Mouse (Mus musculus) midbrain, embryonic 16.5 days (tissue): ENCODE measurements around the gene Ntpcr. TPM values are rescaled to one million over a fixed set of nuclear protein-coding genes. Genes with fewer than 3 reads are reported as not detected.

Source experiments
- ATAC-seq: fragments of 200-750 bp; cut with Nextera tagmentation; 2 replicates; pipeline ENCODE4 v1.8.0; 2017; ENCODE audit warnings: moderate TSS enrichment
- H3K27ac ChIP-seq: fragments of 300-500 bp; sonication (generic); 2 replicates; pipeline ENCODE4 v1.5.1; 2014; ENCODE audit warnings: mild to moderate bottlenecking, low read length, mixed read lengths
- H3K27me3 ChIP-seq: fragments of 300-500 bp; sonication (generic); 2 replicates; pipeline ENCODE4 v1.6.1; 2014; ENCODE audit warnings: low read depth, low read length, mixed read lengths; ENCODE audit not compliant: control insufficient read depth, insufficient read depth
- H3K36me3 ChIP-seq: fragments of 300-500 bp; sonication (generic); 2 replicates; pipeline ENCODE4 v1.6.1; 2014; ENCODE audit warnings: mild to moderate bottlenecking, low read length, moderate library complexity, mixed read lengths; ENCODE audit not compliant: control insufficient read depth, insufficient read depth
- H3K4me1 ChIP-seq: fragments of 300-500 bp; sonication (generic); 2 replicates; pipeline ENCODE4 v1.6.1; 2014; ENCODE audit warnings: mild to moderate bottlenecking, low read length, mixed read lengths; ENCODE audit not compliant: control insufficient read depth, insufficient read depth
- H3K4me2 ChIP-seq: fragments of 300-500 bp; sonication (generic); 2 replicates; pipeline ENCODE4 v1.6.1; 2014; ENCODE audit warnings: mild to moderate bottlenecking, low read length, mixed read lengths
- H3K4me3 ChIP-seq: fragments of 300-500 bp; sonication (generic); 2 replicates; pipeline ENCODE4 v1.5.1; 2014; ENCODE audit warnings: low read depth, mild to moderate bottlenecking, low read length, moderate library complexity, mixed read lengths
- H3K9ac ChIP-seq: fragments of 300-500 bp; sonication (generic); 2 replicates; pipeline ENCODE4 v1.6.1; 2014; ENCODE audit warnings: low read depth, low read length, mixed read lengths
- H3K9me3 ChIP-seq: fragments of 300-500 bp; sonication (generic); replicated peaks from 2 replicates; pipeline ENCODE4 v1.6.1; 2014; ENCODE audit warnings: mild to moderate bottlenecking, low read length, mixed read lengths; ENCODE audit not compliant: control insufficient read depth, poor library complexity, severe bottlenecking
- WGBS: fragments of 180-500 bp; shearing (Covaris S2); extraction: QIAGEN DNeasy Blood & Tissue Kit; methylation state at CpG from one replicate; pipeline ENCODE4 v1.1.7; 2014; 5-methylcytosine and 5-hydroxymethylcytosine counted together
- polyA plus RNA-seq: library from polyadenylated mRNA; unstranded; fragments of >200 nt; fragmentation: Nextera tagmentation; extraction: Ambion mirVana; gene quantifications from 2 replicates; pipeline ENCODE4 v1.2.1, GENCODE M21; 2015

Gene Ntpcr
- polyA plus RNA-seq, 1 experiment from 2014 or later: 32.8 TPM

DNA sequence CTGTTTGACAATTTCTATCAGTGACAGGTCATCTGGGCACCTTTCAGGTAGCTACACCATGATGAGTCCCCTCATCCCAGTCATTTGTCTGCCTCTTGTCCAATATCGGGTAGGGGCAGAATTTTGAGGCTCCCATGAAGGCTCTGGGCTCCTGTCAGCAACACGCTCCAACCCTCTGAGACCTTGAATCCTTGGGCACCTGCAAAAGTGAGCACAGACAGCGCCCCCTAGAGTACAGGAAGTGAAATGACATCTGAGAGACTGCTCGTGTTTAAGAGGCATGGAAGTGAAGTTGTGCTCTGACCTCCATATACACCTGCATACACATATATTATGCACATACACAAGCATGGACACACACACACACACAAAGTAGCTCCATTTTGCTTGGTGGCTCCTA is 10.8 kb upstream of the Ntpcr start:
- ATAC-seq: no peak
- Histone ChIP-seq H3K36me3 (no peaks in the 10 kb centered on the region), H3K27ac (no peak overlapping the region), H3K9me3 (no peaks in the 10 kb centered on the region), H3K27me3 (no peaks in the 10 kb centered on the region), H3K9ac (no peak overlapping the region), H3K4me1 (peaks cover 5% of the 10 kb centered on the region; the same call in 1 of the 2 replicates), H3K4me2 (no peak overlapping the region), H3K4me3 (no peak overlapping the region)
- WGBS: 56% methylated on average over 4 of the region's 4 CpGs

DNA sequence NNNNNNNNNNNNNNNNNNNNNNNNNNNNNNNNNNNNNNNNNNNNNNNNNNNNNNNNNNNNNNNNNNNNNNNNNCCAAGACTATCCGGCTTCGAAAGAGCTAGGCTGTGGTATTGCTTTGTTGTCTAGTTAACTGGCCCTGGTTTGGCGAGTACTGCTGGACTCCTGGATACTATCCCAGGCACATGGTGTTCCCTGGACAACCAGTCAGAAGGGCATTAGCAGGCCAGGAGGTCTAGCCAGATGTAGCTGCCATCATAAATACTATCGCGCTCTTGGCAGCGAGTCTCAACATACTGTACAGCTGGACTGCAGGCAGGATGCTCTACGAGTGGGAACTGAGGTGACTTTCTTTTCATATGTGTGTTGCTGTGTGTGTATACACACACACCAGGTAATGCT is 7.1 kb upstream of the Ntpcr start:
- H3K36me3 ChIP-seq: no peaks in the 10 kb centered on the region
- H3K9me3 ChIP-seq: no peaks in the 10 kb centered on the region
- H3K9ac ChIP-seq: no peak overlapping the region
- H3K27me3 ChIP-seq: no peaks in the 10 kb centered on the region
- H3K4me1 ChIP-seq: no peaks in the 10 kb centered on the region
- no peak overlapping the region for H3K27ac ChIP-seq
- no peak overlapping the region for H3K4me3 ChIP-seq
- WGBS: 93% methylated on average over 7 of the region's 7 CpGs
- ATAC-seq: no peak
- no peak overlapping the region for H3K4me2 ChIP-seq

DNA sequence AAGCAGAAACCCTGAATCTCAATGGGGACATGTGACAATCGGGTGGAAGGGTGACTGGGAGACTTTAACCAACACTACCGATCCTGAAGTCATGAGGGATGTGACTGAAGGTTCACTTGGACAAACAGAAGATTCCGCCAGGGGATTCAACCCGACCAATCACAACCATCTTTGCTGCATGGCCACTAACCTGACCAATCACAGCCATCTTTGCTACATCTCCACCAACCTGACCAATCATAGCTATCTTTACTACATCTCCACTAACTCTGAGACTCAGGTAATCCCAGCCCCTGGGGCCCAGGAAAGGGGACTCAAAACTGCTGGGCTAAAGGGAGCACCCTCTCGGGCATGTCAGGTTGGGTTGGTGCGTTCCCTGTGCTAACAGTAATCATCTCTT is 6.3 kb upstream of the Ntpcr start:
- Histone ChIP-seq H3K27me3 (no peaks in the 10 kb centered on the region), H3K4me2 (no peak overlapping the region), H3K9me3 (no peaks in the 10 kb centered on the region), H3K36me3 (no peaks in the 10 kb centered on the region), H3K4me3 (no peak overlapping the region), H3K27ac (no peak overlapping the region), H3K9ac (no peak overlapping the region), H3K4me1 (no peaks in the 10 kb centered on the region)
- WGBS: 93% methylated on average over 6 of the region's 6 CpGs
- no peak for ATAC-seq

DNA sequence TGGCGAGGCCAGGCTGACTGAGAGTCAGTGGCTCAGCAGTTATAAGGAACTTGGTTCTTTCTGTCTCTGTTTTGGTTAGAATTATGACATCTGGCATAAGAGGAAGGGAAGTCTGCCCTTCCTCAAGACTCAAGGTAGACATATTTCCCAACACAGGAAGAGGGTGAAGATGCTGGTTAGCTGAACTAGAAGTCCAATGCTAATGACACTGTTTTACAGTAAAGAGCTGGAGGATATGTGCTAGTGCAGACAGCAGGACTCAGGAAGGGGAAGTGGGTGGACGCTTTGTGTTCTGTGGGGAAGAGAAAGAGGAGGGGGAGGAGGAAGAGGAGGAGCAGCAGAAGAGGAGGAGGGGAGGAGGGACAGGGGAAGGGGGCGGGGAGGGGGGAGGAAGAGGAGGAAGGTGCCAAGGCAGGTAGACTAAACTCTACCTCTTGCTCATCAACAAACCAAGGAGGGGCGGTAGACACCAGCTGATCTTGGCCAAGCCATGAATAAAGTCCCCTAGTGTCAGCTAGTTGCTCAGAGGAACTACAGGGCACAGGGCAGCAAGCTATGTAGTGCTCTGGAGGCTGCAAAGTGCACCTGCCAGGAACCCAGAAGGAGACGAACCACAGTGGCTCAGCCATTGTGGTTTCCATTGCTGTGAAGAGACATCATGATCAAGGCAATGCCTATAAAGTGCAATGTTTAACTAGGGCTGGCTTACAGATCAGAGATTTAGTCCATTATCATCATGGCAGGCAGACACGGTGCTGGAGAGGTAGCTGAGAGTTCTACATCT is 4.5 kb upstream of the Ntpcr start:
- no peak overlapping the region for H3K4me2 ChIP-seq
- H3K36me3 ChIP-seq: no peaks in the 10 kb centered on the region
- no peak overlapping the region for H3K27ac ChIP-seq
- 85% methylated on average over 6 of the region's 6 CpGs for WGBS
- H3K9ac ChIP-seq: no peak overlapping the region
- H3K4me3 ChIP-seq: no peak overlapping the region
- no peaks in the 10 kb centered on the region for H3K9me3 ChIP-seq
- H3K27me3 ChIP-seq: no peaks in the 10 kb centered on the region
- no peaks in the 10 kb centered on the region for H3K4me1 ChIP-seq
- ATAC-seq: no peak

DNA sequence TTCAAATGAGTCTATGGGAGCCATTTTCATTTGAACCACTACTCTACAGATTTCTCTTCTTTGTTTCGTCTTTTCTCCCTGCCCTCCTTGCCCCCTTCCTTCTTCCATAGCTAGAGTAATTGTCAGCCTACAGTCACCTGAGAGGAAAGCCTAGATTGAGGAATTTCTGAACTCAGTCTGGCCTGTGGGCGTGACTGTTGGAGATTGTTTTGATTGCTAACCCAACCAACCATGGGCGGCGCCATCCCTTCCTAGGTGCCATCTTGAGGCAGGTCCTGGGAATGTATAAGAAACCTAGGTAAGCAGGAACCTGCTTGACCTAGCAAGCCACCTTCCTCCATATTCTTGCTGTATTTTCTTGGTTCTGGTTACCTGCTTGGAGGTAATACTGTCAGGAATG is 3.6 kb upstream of the Ntpcr start:
- H3K36me3 ChIP-seq: no peaks in the 10 kb centered on the region
- H3K27ac ChIP-seq: no peak overlapping the region
- no peak for ATAC-seq
- WGBS: 95% methylated on average over 4 of the region's 4 CpGs
- H3K9ac ChIP-seq: no peak overlapping the region
- H3K4me1 ChIP-seq: no peaks in the 10 kb centered on the region
- H3K4me3 ChIP-seq: no peak overlapping the region
- H3K27me3 ChIP-seq: no peaks in the 10 kb centered on the region
- no peaks in the 10 kb centered on the region for H3K9me3 ChIP-seq
- H3K4me2 ChIP-seq: no peak overlapping the region

DNA sequence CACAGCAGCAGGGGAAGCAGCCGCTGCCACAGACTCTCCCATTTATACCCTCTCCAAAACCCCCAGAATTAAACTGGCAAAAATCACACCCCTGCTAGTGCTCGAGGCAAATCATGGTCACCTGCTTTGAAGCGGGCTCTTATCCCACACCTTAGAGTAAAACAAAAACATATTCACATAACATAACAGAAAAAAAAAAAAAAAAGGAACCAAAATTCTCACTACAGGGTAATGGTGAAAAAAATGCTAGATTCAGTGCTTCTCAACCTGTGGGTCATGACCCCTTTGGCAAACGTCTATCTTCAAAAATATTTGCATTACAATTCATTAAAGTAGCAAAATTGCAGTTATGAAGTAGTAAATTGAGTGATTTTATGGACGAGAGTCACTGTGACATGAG is 2.8 kb upstream of the Ntpcr start:
- no peak for ATAC-seq
- Histone ChIP-seq H3K9me3 (no peaks in the 10 kb centered on the region), H3K27me3 (no peaks in the 10 kb centered on the region), H3K36me3 (no peaks in the 10 kb centered on the region), H3K9ac (no peak overlapping the region), H3K4me2 (no peak overlapping the region), H3K4me1 (no peaks in the 10 kb centered on the region), H3K4me3 (no peak overlapping the region), H3K27ac (no peak overlapping the region)
- 83% methylated on average over 5 of the region's 5 CpGs for WGBS

DNA sequence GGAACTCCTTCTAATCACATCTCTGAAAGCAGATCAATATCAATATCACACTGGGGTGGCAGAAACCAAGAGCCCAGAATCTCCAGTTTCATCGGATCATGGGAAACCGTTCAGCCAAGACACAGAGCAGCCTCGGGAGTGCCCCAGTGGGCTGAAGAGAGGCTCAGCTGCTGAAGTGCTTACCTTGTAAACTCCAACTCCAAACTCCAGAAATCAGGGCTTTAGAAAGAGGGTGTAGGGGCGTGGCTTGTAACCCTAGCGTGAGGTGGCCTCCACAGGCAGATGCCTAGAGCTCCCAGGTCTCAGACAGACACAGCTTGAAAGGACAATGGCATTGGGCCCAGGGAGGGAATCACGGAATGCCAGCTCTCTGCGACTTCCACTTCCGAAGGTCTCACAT is 2.0 kb upstream of the Ntpcr start:
- no peak overlapping the region for H3K4me2 ChIP-seq
- no peaks in the 10 kb centered on the region for H3K4me1 ChIP-seq
- WGBS: 66% methylated on average over 8 of the region's 8 CpGs
- ATAC-seq: no peak
- H3K9me3 ChIP-seq: no peaks in the 10 kb centered on the region
- H3K4me3 ChIP-seq: no peak overlapping the region
- H3K9ac ChIP-seq: no peak overlapping the region
- no peaks in the 10 kb centered on the region for H3K36me3 ChIP-seq
- no peak overlapping the region for H3K27ac ChIP-seq
- no peaks in the 10 kb centered on the region for H3K27me3 ChIP-seq

DNA sequence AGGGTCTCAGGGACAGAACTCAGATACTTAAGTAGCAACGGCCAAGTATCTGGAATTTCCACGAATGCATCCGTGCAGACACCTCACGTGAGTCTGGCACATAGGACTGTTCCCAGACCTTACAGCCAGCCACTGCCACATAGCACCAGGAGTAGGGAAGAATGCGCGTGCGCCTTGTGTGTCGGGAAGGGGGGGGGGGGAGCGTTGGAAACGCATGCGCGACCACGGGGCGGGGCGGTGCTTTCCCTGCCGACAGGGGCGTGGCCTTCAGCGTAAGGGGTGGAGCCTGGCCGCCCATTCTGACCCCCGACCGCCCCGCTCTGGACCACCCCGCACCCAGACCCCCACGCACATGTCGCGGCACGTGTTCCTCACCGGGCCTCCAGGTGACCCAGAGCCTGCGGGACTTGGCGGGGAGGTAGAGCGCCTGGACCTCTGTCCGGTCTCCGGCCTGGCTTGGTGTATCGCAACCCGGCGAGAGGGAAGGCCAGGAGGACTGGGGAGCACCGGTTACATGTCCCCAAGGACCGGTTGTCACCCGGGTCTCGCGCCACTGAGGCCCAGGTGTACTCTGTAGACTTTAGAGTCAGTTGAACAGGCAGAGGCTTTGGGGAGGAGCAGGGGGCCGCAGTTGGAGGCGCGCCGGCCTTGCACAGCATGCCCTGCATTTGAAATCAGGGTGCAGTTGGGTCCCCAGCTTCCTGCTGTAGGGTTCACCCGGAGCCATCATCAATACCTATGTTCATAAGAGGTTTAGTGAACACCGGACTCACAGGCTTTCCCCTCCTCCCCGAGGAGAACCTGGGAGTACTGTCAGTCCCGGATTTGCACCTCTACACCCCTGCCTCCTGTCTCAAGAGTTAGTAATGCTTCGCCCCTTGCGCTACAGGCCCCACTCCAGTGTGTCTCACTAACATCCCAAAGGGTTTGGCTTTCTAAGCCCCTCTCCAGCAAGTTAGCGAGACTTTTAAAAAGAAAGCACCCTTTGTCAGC is 4.5 kb downstream of the Ntpcr start:
- H3K27me3 ChIP-seq: no peaks in the 10 kb centered on the region
- peak overlapping the region; percentile 92 for H3K4me2 ChIP-seq
- peaks cover 5% of the 10 kb centered on the region for H3K4me1 ChIP-seq
- H3K4me3 ChIP-seq: peak overlapping the region; percentile 70
- WGBS: 7% methylated on average over 48 of the region's 52 CpGs
- H3K9ac ChIP-seq: peak overlapping the region; percentile 89
- no peaks in the 10 kb centered on the region for H3K9me3 ChIP-seq
- peak; percentile 95 for ATAC-seq
- peak overlapping the region; percentile 61 for H3K27ac ChIP-seq
- no peaks in the 10 kb centered on the region for H3K36me3 ChIP-seq

DNA sequence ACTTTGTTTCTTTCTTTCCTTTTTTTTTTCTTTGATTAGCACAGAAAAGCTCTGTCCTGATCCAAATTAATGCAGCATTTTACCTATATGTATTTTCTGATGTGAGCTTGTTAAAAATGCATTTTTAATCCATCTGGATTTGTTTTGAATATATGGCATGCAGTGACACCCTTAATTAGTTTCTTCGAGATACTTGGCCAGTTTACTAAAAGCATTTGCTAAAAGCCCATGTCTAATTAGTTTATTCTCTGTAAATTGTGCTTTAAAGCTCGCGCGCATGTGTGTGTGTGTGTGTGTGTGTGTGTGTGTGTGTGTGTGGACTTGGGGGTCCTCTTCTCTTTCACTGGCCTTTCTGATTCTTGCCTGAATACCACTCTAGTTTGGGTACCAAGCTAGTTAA is 9.2 kb downstream of the Ntpcr start:
- H3K27ac ChIP-seq: no peak overlapping the region
- no peak for ATAC-seq

More for the DNA sequence above, 9.2 kb downstream of the Ntpcr start:
- H3K4me1 ChIP-seq: peaks cover 7% of the 10 kb centered on the region
- WGBS: 93% methylated on average over 4 of the region's 4 CpGs
- no peaks in the 10 kb centered on the region for H3K36me3 ChIP-seq
- H3K9ac ChIP-seq: no peak overlapping the region
- H3K4me3 ChIP-seq: no peak overlapping the region
- H3K9me3 ChIP-seq: no peaks in the 10 kb centered on the region
- H3K27me3 ChIP-seq: no peaks in the 10 kb centered on the region
- no peak overlapping the region for H3K4me2 ChIP-seq
